In genomic region chr9:113783674-113784073, GRCm38 (mm10) we compare ENCODE assay signal across 26 mouse cellular contexts. TPM values are rescaled to one million over a fixed set of nuclear protein-coding genes. Genes with fewer than 3 reads are reported as not detected.
DNase-seq lines count a peak whose midpoint lies in the region; ATAC-seq and TF ChIP-seq lines count a peak whose summit lies in the region.
"Had no signal": no experiment of that assay in that cellular context is flagged by ENCODE, and none has a peak within 500 bp of the region (broad histone marks: within the 10 kb centered on the region; RNA-seq: fewer than 3 reads in every experiment).

No protein-coding gene starts in this region.

- H3K4me2 ChIP-seq in liver, embryonic 14.5 days (ENCODE audit: low read depth): no peak overlapping the region
- H3K4me2 ChIP-seq in liver, embryonic 11.5 days: no peak overlapping the region
- H3K4me2 ChIP-seq: embryonic facial prominence, embryonic 12.5 days; hindbrain, embryonic 14.5 days; stomach, embryonic 15.5 days had no signal

- no peaks in the 10 kb centered on the region for H3K27me3 ChIP-seq in heart, embryonic 10.5 days (ENCODE audit: insufficient read depth, poor library complexity, severe bottlenecking)
- H3K27me3 ChIP-seq in heart, adult 2 months (ENCODE audit: control insufficient read depth, insufficient read depth, low read length): no peaks in the 10 kb centered on the region
- no peaks in the 10 kb centered on the region for H3K27me3 ChIP-seq in liver, embryonic 14.5 days (ENCODE audit: control insufficient read depth, insufficient read depth, low read length)
- H3K27me3 ChIP-seq in liver, embryonic 11.5 days (replicated peaks; ENCODE audit: control insufficient read depth, insufficient read depth, low read length): no peaks in the 10 kb centered on the region
- H3K27me3 ChIP-seq: embryonic facial prominence, embryonic 12.5 days; stomach, embryonic 15.5 days had no signal

- 58% methylated on average over 5 of the region's 5 CpGs for WGBS in heart, embryonic 10.5 days
- WGBS in heart, adult 2 months: 46% methylated on average over 5 of the region's 5 CpGs
- WGBS in liver, embryonic 14.5 days (ENCODE audit: insufficient replicate concordance): 29% methylated on average over 5 of the region's 5 CpGs
- 58% methylated on average over 5 of the region's 5 CpGs for WGBS in liver, embryonic 11.5 days

- no peaks in the 10 kb centered on the region for H3K79me2 ChIP-seq in heart, adult 2 months (replicated peaks; ENCODE audit: control insufficient read depth, insufficient read depth, low read length)

- no peak for ATAC-seq in liver, embryonic 14.5 days (ENCODE audit: insufficient read depth)
- no peak for ATAC-seq in liver, embryonic 11.5 days (replicated peaks; ENCODE audit: low FRiP score)
- peak; percentile 61 for ATAC-seq in granulocyte monocyte progenitor cell, adult 5-6 weeks (replicated peaks; ENCODE audit: poor library complexity, severe bottlenecking)
- ATAC-seq: forebrain, embryonic 16.5 days; intestine, postnatal 0 days; midbrain, embryonic 16.5 days had no signal

- TF ChIP-seq EP300 in heart, adult 2 months (IDR thresholded peaks at IDR 0.05; ENCODE audit: insufficient read depth, low read depth, low read length): no peak
- TF ChIP-seq EP300 in liver, embryonic 14.5 days (IDR thresholded peaks at IDR 0.05; ENCODE audit: low read depth): no peak

- no peak for DNase-seq in heart, embryonic 10.5 days (ENCODE audit: low spot score)
- DNase-seq in heart, adult 2 months: no peak
- DNase-seq in liver, embryonic 14.5 days (ENCODE audit: low read depth in 3 of 3, low spot score in 3 of 3): no peak
- DNase-seq in liver, embryonic 11.5 days (ENCODE audit: low spot score): no peak
- peak; percentile 15 for DNase-seq in lung, postnatal 14 days
- no peak for DNase-seq in Muller cell, postnatal 12 days (ENCODE audit: inconsistent ontology term)
- no peak for DNase-seq in left cerebral cortex, postnatal 36 days (ENCODE audit: low spot score in 2 of 2)
- DNase-seq: adrenal gland, adult 8-10 months; B cell, adult 2 months; cerebellum, adult 8-10 months; cerebellum, postnatal 25 days; gastrocnemius, postnatal 14 days; heart, postnatal 4 days; liver; right cerebral cortex, postnatal 25 days; thymus, postnatal 14 days had no signal

- H3K36me3 ChIP-seq in heart, embryonic 10.5 days: 0 out of 2 replicates have a peak, but pooled peaks cover 8% of the 10 kb centered on the region
- H3K36me3 ChIP-seq in heart, adult 2 months (ENCODE audit: control insufficient read depth, insufficient read depth, low read length): peaks cover 2% of the 10 kb centered on the region; the same call in 1 of the 2 replicates
- no peaks in the 10 kb centered on the region for H3K36me3 ChIP-seq in liver, embryonic 14.5 days (replicated peaks; ENCODE audit: control insufficient read depth, insufficient read depth, low read depth)
- peaks cover 3% of the 10 kb centered on the region; the same call in 1 of the 2 replicates for H3K36me3 ChIP-seq in liver, embryonic 11.5 days (ENCODE audit: control insufficient read depth, insufficient read depth, low read length)
- H3K36me3 ChIP-seq: stomach, embryonic 15.5 days had no signal

- intact Hi-C loops in heart, adult 2 months (cut with DNase I): no loop called here
- intact Hi-C loops in left cerebral cortex, postnatal 36 days (cut with DNase I): no loop called here

- no peak; the same call in 1 of the 2 replicates for TF ChIP-seq CTCF in heart, adult 2 months (IDR thresholded peaks at IDR 0.05)
- TF ChIP-seq CTCF in liver, embryonic 14.5 days (IDR thresholded peaks at IDR 0.05; ENCODE audit: low read depth): 0 out of 2 replicates have a peak, but pooled peaks have one; percentile 29

- no peak for TF ChIP-seq POLR2A in heart, adult 2 months (IDR thresholded peaks at IDR 0.05; ENCODE audit: insufficient read depth, low read depth, low read length)

- H3K4me3 ChIP-seq in heart, embryonic 10.5 days: no peak overlapping the region
- H3K4me3 ChIP-seq in heart, adult 2 months: no peak overlapping the region
- H3K4me3 ChIP-seq in liver, embryonic 14.5 days (ENCODE audit: insufficient read depth in 1 of 2, low read depth in 2 of 2, low read length in 2 of 2): no peak overlapping the region
- H3K4me3 ChIP-seq in liver, embryonic 11.5 days (ENCODE audit: low read depth, low read length): no peak overlapping the region
- H3K4me3 ChIP-seq: embryonic facial prominence, embryonic 12.5 days; forebrain, embryonic 10.5 days; midbrain, embryonic 10.5 days; stomach, embryonic 15.5 days had no signal

- peak overlapping the region; percentile 36; the same call in 1 of the 2 replicates for H3K27ac ChIP-seq in heart, embryonic 10.5 days
- H3K27ac ChIP-seq in heart, adult 2 months: no peak overlapping the region
- H3K27ac ChIP-seq in liver, embryonic 14.5 days: no peak overlapping the region
- H3K27ac ChIP-seq in liver, embryonic 11.5 days (ENCODE audit: low read depth, low read length): no peak overlapping the region
- H3K27ac ChIP-seq: embryonic facial prominence, embryonic 12.5 days; forebrain, embryonic 10.5 days; hindbrain, embryonic 14.5 days; macrophage; midbrain, embryonic 10.5 days; stomach, embryonic 15.5 days had no signal

- no peaks in the 10 kb centered on the region for H3K9me3 ChIP-seq in heart, embryonic 10.5 days
- H3K9me3 ChIP-seq in liver, embryonic 14.5 days (ENCODE audit: control insufficient read depth, low read length): no peaks in the 10 kb centered on the region
- no peaks in the 10 kb centered on the region for H3K9me3 ChIP-seq in liver, embryonic 11.5 days (ENCODE audit: control insufficient read depth, low read length)
- H3K9me3 ChIP-seq: embryonic facial prominence, embryonic 12.5 days; forebrain, embryonic 10.5 days; midbrain, embryonic 10.5 days; stomach, embryonic 15.5 days had no signal

- H3K4me1 ChIP-seq in heart, embryonic 10.5 days: peaks cover 4% of the 10 kb centered on the region; the same call in 1 of the 2 replicates
- no peaks in the 10 kb centered on the region for H3K4me1 ChIP-seq in heart, adult 2 months (ENCODE audit: control insufficient read depth, insufficient read depth, low read length)
- H3K4me1 ChIP-seq in liver, embryonic 14.5 days (replicated peaks; ENCODE audit: control insufficient read depth in 2 of 2, insufficient read depth in 2 of 2, low read length in 1 of 2): no peaks in the 10 kb centered on the region
- H3K4me1 ChIP-seq in liver, embryonic 11.5 days (replicated peaks; ENCODE audit: control insufficient read depth, insufficient read depth, low read length): no peaks in the 10 kb centered on the region; the same call in 1 of the 2 replicates
- H3K4me1 ChIP-seq: embryonic facial prominence, embryonic 12.5 days; stomach, embryonic 15.5 days had no signal

- H3K9ac ChIP-seq in heart, adult 2 months (ENCODE audit: low read depth, low read length): no peak overlapping the region
- no peak overlapping the region for H3K9ac ChIP-seq in liver, embryonic 14.5 days (replicated peaks)
- H3K9ac ChIP-seq in liver, embryonic 11.5 days (ENCODE audit: low read depth, low read length): no peak overlapping the region
- H3K9ac ChIP-seq: embryonic facial prominence, embryonic 12.5 days; hindbrain, embryonic 14.5 days; stomach, embryonic 15.5 days had no signal

RNA-seq across cellular contexts. Expression of gene Clasp2, which starts 42.4 kb away (rescaled TPM):
- 24.3 and 28.3 TPM in 2 replicates for polyA plus RNA-seq in heart, embryonic 10.5 days (2016; fragmentation: Nextera tagmentation; extraction: Ambion mirVana)
- total RNA-seq in heart, adult 2 months (2021): 10 to 100 TPM; 53.6 to 56.2 TPM
- 14.2 and 31.0 TPM in 2 replicates for polyA plus RNA-seq in heart, adult 2 months (2012; rRNA removed)
- polyA plus RNA-seq in liver, embryonic 14.5 days (2012; rRNA removed): 3.1 and 4.7 TPM in 2 replicates
- 8.8 and 11.6 TPM in 2 replicates for polyA plus RNA-seq in liver, embryonic 14.5 days (2014; fragmentation: Nextera tagmentation; extraction: Ambion mirVana)
- 30.5 and 31.2 TPM in 2 replicates for polyA plus RNA-seq in liver, embryonic 11.5 days (2014; fragmentation: Nextera tagmentation; extraction: Ambion mirVana)
- total RNA-seq in granulocyte monocyte progenitor cell, adult 5-6 weeks (2014; fragmentation: Nextera tagmentation): 43.2 and 44.7 TPM in 2 replicates
- total RNA-seq in granulocyte monocyte progenitor cell, adult 5-6 weeks (2017): 36.9 and 42.2 TPM in 2 replicates
- 100 to 1,000 TPM; 226 to 229 TPM for total RNA-seq in left cerebral cortex, postnatal 36 days (2021)
